Mouse (Mus musculus): Measurements from ENCODE around the gene Zfp831. TPM values are rescaled to one million over a fixed set of nuclear protein-coding genes. Genes with fewer than 3 reads are reported as not detected.

The Zfp831 gene
- polyA plus RNA-seq (2015; fragmentation: Nextera tagmentation; extraction: Ambion mirVana): not detected in 2 replicates

GRCm38 (mm10) chr2:174643448-174644144 lies at the start of gene Zfp831:
TSS of gene Zfp831 (plus strand) at chr2:174643534.
- 84% methylated on average over 18 of the region's 18 CpGs for WGBS

GRCm38 (mm10) chr2:174594965-174595364 lies 48.4 kb upstream of the Zfp831 start:
- no peak overlapping the region for H3K4me2 ChIP-seq
- H3K9ac ChIP-seq: no peak overlapping the region
- H3K27ac ChIP-seq: no peak overlapping the region
- H3K4me1 ChIP-seq: no peaks in the 10 kb centered on the region
- no peaks in the 10 kb centered on the region for H3K27me3 ChIP-seq
- 83% methylated on average over 9 of the region's 9 CpGs for WGBS
- no peaks in the 10 kb centered on the region for H3K9me3 ChIP-seq (replicated peaks)
- no peaks in the 10 kb centered on the region for H3K36me3 ChIP-seq (ENCODE audit: poor library complexity, severe bottlenecking)
- H3K4me3 ChIP-seq: no peak overlapping the region
- ATAC-seq: no peak

More at GRCm38 (mm10) chr2:174643448-174644144, at the start of gene Zfp831:
- Histone ChIP-seq H3K4me2 (no peak within 1 kb of the TSS), H3K36me3 (ENCODE audit: poor library complexity, severe bottlenecking) (no peaks in the 10 kb centered on the region), H3K4me1 (no peaks in the 10 kb centered on the region), H3K4me3 (no peak within 1 kb of the TSS), H3K27ac (no peak within 1 kb of the TSS), H3K9ac (no peak within 1 kb of the TSS), H3K27me3 (no peaks in the 10 kb centered on the region), H3K9me3 (replicated peaks) (no peaks in the 10 kb centered on the region)
- 0 out of 2 replicates have a peak, but pooled peaks have one; percentile 21 for ATAC-seq

- H3K4me1 ChIP-seq: no peaks in the 10 kb centered on the region
- H3K27ac ChIP-seq: no peak overlapping the region
- H3K9me3 ChIP-seq (replicated peaks): no peaks in the 10 kb centered on the region
- no peaks in the 10 kb centered on the region for H3K36me3 ChIP-seq (ENCODE audit: poor library complexity, severe bottlenecking)
- no peak for ATAC-seq
- no peak overlapping the region for H3K4me3 ChIP-seq
- no peaks in the 10 kb centered on the region for H3K27me3 ChIP-seq
- H3K4me2 ChIP-seq: no peak overlapping the region
- H3K9ac ChIP-seq: no peak overlapping the region
- 93% methylated on average over 2 of the region's 2 CpGs for WGBS
Measured at GRCm38 (mm10) chr2:174595611-174596010, 47.7 kb upstream of the Zfp831 start.

- Histone ChIP-seq H3K4me3 (no peak overlapping the region), H3K36me3 (ENCODE audit: poor library complexity, severe bottlenecking) (no peaks in the 10 kb centered on the region), H3K27me3 (no peaks in the 10 kb centered on the region), H3K9ac (no peak overlapping the region), H3K27ac (no peak overlapping the region), H3K4me1 (no peaks in the 10 kb centered on the region), H3K9me3 (replicated peaks) (no peaks in the 10 kb centered on the region), H3K4me2 (no peak overlapping the region)
- ATAC-seq: peak; percentile 48; the same call in 1 of the 2 replicates
- WGBS: 74% methylated on average over 15 of the region's 15 CpGs
Measured at GRCm38 (mm10) chr2:174596457-174596856, 46.9 kb upstream of the Zfp831 start.

- Histone ChIP-seq H3K27me3 (no peaks in the 10 kb centered on the region), H3K4me2 (no peak overlapping the region), H3K4me1 (no peaks in the 10 kb centered on the region), H3K9me3 (replicated peaks) (no peaks in the 10 kb centered on the region), H3K27ac (no peak overlapping the region), H3K9ac (no peak overlapping the region), H3K36me3 (ENCODE audit: poor library complexity, severe bottlenecking) (no peaks in the 10 kb centered on the region), H3K4me3 (no peak overlapping the region)
- no peak for ATAC-seq
- WGBS: 86% methylated on average over 12 of the region's 12 CpGs
Measured at GRCm38 (mm10) chr2:174598451-174598850, 44.9 kb upstream of the Zfp831 start.

GRCm38 (mm10) chr2:174599071-174599635 lies 44.2 kb upstream of the Zfp831 start:
- no peak overlapping the region for H3K27ac ChIP-seq
- H3K4me3 ChIP-seq: no peak overlapping the region
- H3K9me3 ChIP-seq (replicated peaks): no peaks in the 10 kb centered on the region
- H3K9ac ChIP-seq: no peak overlapping the region
- no peaks in the 10 kb centered on the region for H3K27me3 ChIP-seq
- H3K36me3 ChIP-seq (ENCODE audit: poor library complexity, severe bottlenecking): no peaks in the 10 kb centered on the region
- no peak overlapping the region for H3K4me2 ChIP-seq
- 89% methylated on average over 9 of the region's 9 CpGs for WGBS
- ATAC-seq: no peak
- no peaks in the 10 kb centered on the region for H3K4me1 ChIP-seq

GRCm38 (mm10) chr2:174599853-174600271 lies 43.5 kb upstream of the Zfp831 start:
- Histone ChIP-seq H3K36me3 (ENCODE audit: poor library complexity, severe bottlenecking) (no peaks in the 10 kb centered on the region), H3K27ac (no peak overlapping the region), H3K4me3 (no peak overlapping the region), H3K9me3 (replicated peaks) (no peaks in the 10 kb centered on the region), H3K4me2 (no peak overlapping the region), H3K27me3 (no peaks in the 10 kb centered on the region), H3K9ac (no peak overlapping the region), H3K4me1 (no peaks in the 10 kb centered on the region)
- 89% methylated on average over 9 of the region's 9 CpGs for WGBS
- no peak for ATAC-seq

GRCm38 (mm10) chr2:174601938-174602685 lies 41.2 kb upstream of the Zfp831 start:
- no peaks in the 10 kb centered on the region for H3K9me3 ChIP-seq (replicated peaks)
- H3K4me2 ChIP-seq: no peak overlapping the region
- H3K4me1 ChIP-seq: no peaks in the 10 kb centered on the region
- H3K36me3 ChIP-seq (ENCODE audit: poor library complexity, severe bottlenecking): no peaks in the 10 kb centered on the region
- no peak overlapping the region for H3K27ac ChIP-seq
- H3K4me3 ChIP-seq: no peak overlapping the region
- no peak for ATAC-seq
- no peaks in the 10 kb centered on the region for H3K27me3 ChIP-seq
- H3K9ac ChIP-seq: no peak overlapping the region
- WGBS: 76% methylated on average over 9 of the region's 9 CpGs

- Histone ChIP-seq H3K27me3 (no peaks in the 10 kb centered on the region), H3K4me2 (no peak overlapping the region), H3K4me1 (no peaks in the 10 kb centered on the region), H3K9me3 (replicated peaks) (no peaks in the 10 kb centered on the region), H3K36me3 (ENCODE audit: poor library complexity, severe bottlenecking) (no peaks in the 10 kb centered on the region), H3K27ac (no peak overlapping the region), H3K9ac (no peak overlapping the region), H3K4me3 (no peak overlapping the region)
- ATAC-seq: no peak
- WGBS: 91% methylated on average over 7 of the region's 7 CpGs
Measured at GRCm38 (mm10) chr2:174603321-174603720, 40.0 kb upstream of the Zfp831 start.

- H3K4me2 ChIP-seq: no peak overlapping the region
- H3K27ac ChIP-seq: no peak overlapping the region
- H3K4me1 ChIP-seq: no peaks in the 10 kb centered on the region
- WGBS: 95% methylated on average over 1 of the region's 1 CpGs
- no peak overlapping the region for H3K9ac ChIP-seq
- no peaks in the 10 kb centered on the region for H3K27me3 ChIP-seq
- no peak for ATAC-seq
- H3K4me3 ChIP-seq: no peak overlapping the region
- H3K9me3 ChIP-seq (replicated peaks): no peaks in the 10 kb centered on the region
- no peaks in the 10 kb centered on the region for H3K36me3 ChIP-seq (ENCODE audit: poor library complexity, severe bottlenecking)
Measured at GRCm38 (mm10) chr2:174605020-174605419, 38.3 kb upstream of the Zfp831 start.

- H3K9me3 ChIP-seq (replicated peaks): no peaks in the 10 kb centered on the region
- no peak overlapping the region for H3K27ac ChIP-seq
- no peaks in the 10 kb centered on the region for H3K4me1 ChIP-seq
- H3K9ac ChIP-seq: no peak overlapping the region
- WGBS: 88% methylated on average over 4 of the region's 4 CpGs
- no peak overlapping the region for H3K4me3 ChIP-seq
- no peaks in the 10 kb centered on the region for H3K27me3 ChIP-seq
- H3K36me3 ChIP-seq (ENCODE audit: poor library complexity, severe bottlenecking): no peaks in the 10 kb centered on the region
- H3K4me2 ChIP-seq: no peak overlapping the region
- ATAC-seq: no peak
Measured at GRCm38 (mm10) chr2:174605442-174606087, 37.8 kb upstream of the Zfp831 start.

- H3K4me2 ChIP-seq: no peak overlapping the region
- WGBS: 61% methylated on average over 5 of the region's 5 CpGs
- no peak for ATAC-seq
- H3K4me3 ChIP-seq: no peak overlapping the region
- H3K9me3 ChIP-seq (replicated peaks): no peaks in the 10 kb centered on the region
- H3K27ac ChIP-seq: no peak overlapping the region
- no peaks in the 10 kb centered on the region for H3K36me3 ChIP-seq (ENCODE audit: poor library complexity, severe bottlenecking)
- no peaks in the 10 kb centered on the region for H3K4me1 ChIP-seq
- no peak overlapping the region for H3K9ac ChIP-seq
- no peaks in the 10 kb centered on the region for H3K27me3 ChIP-seq
Measured at GRCm38 (mm10) chr2:174606376-174606775, 37.0 kb upstream of the Zfp831 start.
